Mouse (Mus musculus) forebrain, embryonic 16.5 days (tissue): Measurements from ENCODE around the gene Aim2. TPM values are rescaled to one million over a fixed set of nuclear protein-coding genes. Genes with fewer than 3 reads are reported as not detected.

Experiments used
- ATAC-seq: fragments of 200-750 bp; cut with Nextera tagmentation; 2 replicates; pipeline ENCODE4 v1.8.0; 2017; ENCODE audit warnings: mild to moderate bottlenecking, moderate library complexity
- H3K27ac ChIP-seq: fragments of 300-500 bp; sonication (generic); 2 replicates; pipeline ENCODE4 v1.5.1; 2014; ENCODE audit warnings: low read length, control low read depth
- H3K27me3 ChIP-seq: fragments of 300-500 bp; sonication (generic); replicated peaks from 2 replicates; pipeline ENCODE4 v1.6.1; 2014; ENCODE audit warnings: low read length; ENCODE audit not compliant: control insufficient read depth, insufficient read depth
- H3K36me3 ChIP-seq: fragments of 300-500 bp; sonication (generic); 2 replicates; pipeline ENCODE4 v1.6.1; 2014; ENCODE audit not compliant: control insufficient read depth, insufficient read depth
- H3K4me1 ChIP-seq: fragments of 300-500 bp; sonication (generic); replicated peaks from 2 replicates; pipeline ENCODE4 v1.6.1; 2014; ENCODE audit warnings: low read length; ENCODE audit not compliant: control insufficient read depth, insufficient read depth
- H3K4me2 ChIP-seq: fragments of 300-500 bp; sonication (generic); 2 replicates; pipeline ENCODE4 v1.6.1; 2014; ENCODE audit warnings: mild to moderate bottlenecking, low read length, control low read depth
- H3K4me3 ChIP-seq: fragments of 300-500 bp; sonication (generic); replicated peaks from 2 replicates; pipeline ENCODE4 v1.5.1; 2014; ENCODE audit warnings: mild to moderate bottlenecking, low read length, control low read depth
- H3K9ac ChIP-seq: fragments of 300-500 bp; sonication (generic); replicated peaks from 2 replicates; pipeline ENCODE4 v1.6.1; 2014; ENCODE audit warnings: low read depth, low read length, control low read depth
- H3K9me3 ChIP-seq: fragments of 300-500 bp; sonication (generic); 2 replicates; pipeline ENCODE4 v1.6.1; 2016; ENCODE audit warnings: low read length; ENCODE audit not compliant: control insufficient read depth
- WGBS: fragments of 180-500 bp; shearing (Covaris S2); extraction: QIAGEN DNeasy Blood & Tissue Kit; methylation state at CpG from one replicate; pipeline ENCODE4 v1.1.7; 2014; 5-methylcytosine and 5-hydroxymethylcytosine counted together
- polyA plus RNA-seq: library from polyadenylated mRNA; unstranded; fragments of >200 nt; fragmentation: Nextera tagmentation; extraction: Ambion mirVana; gene quantifications from 2 replicates; pipeline ENCODE4 v1.2.1, GENCODE M21; 2015

Gene Aim2
- polyA plus RNA-seq, 1 experiment from 2014 or later = 4.0 TPM

GRCm38 (mm10) chr1:173357799-173358198 lies 7.1 kb downstream of the Aim2 start:
- peak; percentile 32; the same call in 1 of the 2 replicates for ATAC-seq
- Histone ChIP-seq H3K27me3 (no peaks in the 10 kb centered on the region), H3K9ac (no peak overlapping the region), H3K4me3 (no peak overlapping the region), H3K27ac (no peak overlapping the region), H3K9me3 (no peaks in the 10 kb centered on the region), H3K4me2 (no peak overlapping the region), H3K36me3 (no peaks in the 10 kb centered on the region), H3K4me1 (peaks cover 15% of the 10 kb centered on the region)
- 40% methylated on average over 4 of the region's 4 CpGs for WGBS

GRCm38 (mm10) chr1:173359590-173360290 lies 9.1 kb downstream of the Aim2 start:
- Histone ChIP-seq H3K4me3 (no peak overlapping the region), H3K27ac (peak overlapping the region; percentile 10; the same call in 1 of the 2 replicates), H3K27me3 (no peaks in the 10 kb centered on the region), H3K4me1 (peaks cover 19% of the 10 kb centered on the region), H3K36me3 (no peaks in the 10 kb centered on the region), H3K4me2 (no peak overlapping the region), H3K9ac (no peak overlapping the region), H3K9me3 (no peaks in the 10 kb centered on the region)
- ATAC-seq = no peak
- 60% methylated on average over 4 of the region's 4 CpGs for WGBS

- ATAC-seq = no peak
- Histone ChIP-seq H3K36me3 (no peaks in the 10 kb centered on the region), H3K9me3 (no peaks in the 10 kb centered on the region), H3K27ac (no peak overlapping the region), H3K4me1 (peaks cover 31% of the 10 kb centered on the region), H3K4me2 (no peak overlapping the region), H3K4me3 (no peak overlapping the region), H3K9ac (no peak overlapping the region), H3K27me3 (no peaks in the 10 kb centered on the region)
- whole genome bisulfite sequencing = 50% methylated on average over 6 of the region's 6 CpGs
These were observed 11.0 kb downstream of the Aim2 start for GRCm38 (mm10) chr1:173361651-173362050.

- WGBS = 93% methylated on average over 2 of the region's 2 CpGs
- no peak overlapping the region for H3K27ac ChIP-seq
- no peaks in the 10 kb centered on the region for H3K9me3 ChIP-seq
- H3K36me3 ChIP-seq = no peaks in the 10 kb centered on the region
- H3K27me3 ChIP-seq = no peaks in the 10 kb centered on the region
- H3K4me1 ChIP-seq = peaks cover 37% of the 10 kb centered on the region
- ATAC-seq = no peak
- no peak overlapping the region for H3K4me2 ChIP-seq
- H3K4me3 ChIP-seq = no peak overlapping the region
- no peak overlapping the region for H3K9ac ChIP-seq
These were observed 12.8 kb downstream of the Aim2 start for GRCm38 (mm10) chr1:173363436-173363835.

GRCm38 (mm10) chr1:173364125-173364800 lies 13.6 kb downstream of the Aim2 start:
- Histone ChIP-seq H3K4me1 (peaks cover 33% of the 10 kb centered on the region), H3K4me3 (no peak overlapping the region), H3K27me3 (no peaks in the 10 kb centered on the region), H3K27ac (no peak overlapping the region), H3K36me3 (no peaks in the 10 kb centered on the region), H3K9me3 (no peaks in the 10 kb centered on the region), H3K9ac (no peak overlapping the region), H3K4me2 (no peak overlapping the region)
- 79% methylated on average over 4 of the region's 4 CpGs for WGBS
- ATAC-seq = no peak

- peaks cover 27% of the 10 kb centered on the region for H3K4me1 ChIP-seq
- peak; percentile 5 for ATAC-seq
- H3K9ac ChIP-seq = peak overlapping the region; percentile 96
- H3K9me3 ChIP-seq = no peaks in the 10 kb centered on the region
- H3K4me2 ChIP-seq = peak overlapping the region; percentile 79
- no peaks in the 10 kb centered on the region for H3K27me3 ChIP-seq
- H3K36me3 ChIP-seq = no peaks in the 10 kb centered on the region
- H3K27ac ChIP-seq = peak overlapping the region; percentile 89; the same call in 1 of the 2 replicates
- WGBS = 0% methylated on average over 13 of the region's 13 CpGs
- peak overlapping the region; percentile 99 for H3K4me3 ChIP-seq
These were observed 15.3 kb downstream of the Aim2 start for GRCm38 (mm10) chr1:173365970-173366409.

- under 1% methylated on average over 31 of the region's 31 CpGs for WGBS
- H3K36me3 ChIP-seq = no peaks in the 10 kb centered on the region
These were observed 16.1 kb downstream of the Aim2 start for GRCm38 (mm10) chr1:173366701-173367355.

GRCm38 (mm10) chr1:173367356-173368046 lies 16.8 kb downstream of the Aim2 start, which contains the start of gene Cadm3:
Cadm3 (minus strand) TSS chr1:173367695.
- peak within 1 kb of the TSS; percentile 89 for H3K27ac ChIP-seq
- no peaks in the 10 kb centered on the region for H3K36me3 ChIP-seq
- peak within 1 kb of the TSS; percentile 96 for H3K9ac ChIP-seq
- peaks cover 27% of the 10 kb centered on the region for H3K4me1 ChIP-seq
- H3K9me3 ChIP-seq = no peaks in the 10 kb centered on the region
- H3K4me3 ChIP-seq = peak within 1 kb of the TSS; percentile 99
- H3K4me2 ChIP-seq = peak within 1 kb of the TSS; percentile 79
- ATAC-seq = peak; percentile 89
- 0% methylated on average over 28 of the region's 46 CpGs for WGBS
- no peaks in the 10 kb centered on the region for H3K27me3 ChIP-seq

More at GRCm38 (mm10) chr1:173366701-173367355, 16.1 kb downstream of the Aim2 start:
- H3K27me3 ChIP-seq = no peaks in the 10 kb centered on the region
- peak overlapping the region; percentile 99 for H3K4me3 ChIP-seq
- peak overlapping the region; percentile 89 for H3K27ac ChIP-seq
- peak overlapping the region; percentile 79 for H3K4me2 ChIP-seq
- peak; percentile 70 for ATAC-seq
- no peaks in the 10 kb centered on the region for H3K9me3 ChIP-seq
- peak overlapping the region; percentile 96 for H3K9ac ChIP-seq
- H3K4me1 ChIP-seq = peaks cover 27% of the 10 kb centered on the region
